Mouse (Mus musculus) limb, embryonic 13.5 days (tissue): Measurements from ENCODE around the gene Atp2c1. TPM values are rescaled to one million over a fixed set of nuclear protein-coding genes. Genes with fewer than 3 reads are reported as not detected.
A peak's percentile ranks its signal among the peaks of the same experiment; 100 is the strongest.

Experiments
- ATAC-seq: fragments of 200-750 bp; cut with Nextera tagmentation; 2 replicates; pipeline ENCODE4 v1.8.0; 2017; ENCODE audit warnings: low read depth, moderate number of reproducible peaks, moderate TSS enrichment; ENCODE audit not compliant: low FRiP score
- H3K27ac ChIP-seq: fragments of 300-500 bp; sonication (generic); 2 replicates; pipeline ENCODE4 v1.5.1; 2015; ENCODE audit warnings: inconsistent platforms, mild to moderate bottlenecking, moderate library complexity
- H3K27me3 ChIP-seq: fragments of 300-500 bp; sonication (generic); 2 replicates; pipeline ENCODE4 v1.6.1; 2015; ENCODE audit warnings: mild to moderate bottlenecking, inconsistent platforms
- H3K36me3 ChIP-seq: fragments of 300-500 bp; sonication (generic); 2 replicates; pipeline ENCODE4 v1.6.1; 2015; ENCODE audit warnings: inconsistent platforms, mild to moderate bottlenecking, moderate library complexity
- H3K4me1 ChIP-seq: fragments of 300-500 bp; sonication (generic); 2 replicates; pipeline ENCODE4 v1.6.1; 2015; ENCODE audit warnings: inconsistent platforms
- H3K4me2 ChIP-seq: fragments of 300-500 bp; sonication (generic); replicated peaks from 2 replicates; pipeline ENCODE4 v1.6.1; 2015; ENCODE audit warnings: inconsistent platforms, mild to moderate bottlenecking, moderate library complexity
- H3K4me3 ChIP-seq: fragments of 300-500 bp; sonication (generic); 2 replicates; pipeline ENCODE4 v1.5.1; 2015; ENCODE audit warnings: moderate library complexity, mild to moderate bottlenecking, inconsistent platforms
- H3K9ac ChIP-seq: fragments of 300-500 bp; sonication (generic); 2 replicates; pipeline ENCODE4 v1.6.1; 2015; ENCODE audit warnings: mild to moderate bottlenecking, inconsistent platforms
- H3K9me3 ChIP-seq: fragments of 300-500 bp; sonication (generic); 2 replicates; pipeline ENCODE4 v1.6.1; 2016; ENCODE audit warnings: inconsistent platforms
- WGBS: fragments of 180-500 bp; shearing (Covaris S2); methylation state at CpG from one replicate; pipeline ENCODE4 v1.1.7; 2015; 5-methylcytosine and 5-hydroxymethylcytosine counted together
- polyA plus RNA-seq: library from polyadenylated mRNA; unstranded; fragments of >200 nt; fragmentation: Nextera tagmentation; extraction: Ambion mirVana; gene quantifications from 2 replicates; pipeline ENCODE4 v1.2.1, GENCODE M21; 2015

Atp2c1 gene
- polyA plus RNA-seq, 1 experiment from 2014 or later = 57.3 TPM

DNA sequence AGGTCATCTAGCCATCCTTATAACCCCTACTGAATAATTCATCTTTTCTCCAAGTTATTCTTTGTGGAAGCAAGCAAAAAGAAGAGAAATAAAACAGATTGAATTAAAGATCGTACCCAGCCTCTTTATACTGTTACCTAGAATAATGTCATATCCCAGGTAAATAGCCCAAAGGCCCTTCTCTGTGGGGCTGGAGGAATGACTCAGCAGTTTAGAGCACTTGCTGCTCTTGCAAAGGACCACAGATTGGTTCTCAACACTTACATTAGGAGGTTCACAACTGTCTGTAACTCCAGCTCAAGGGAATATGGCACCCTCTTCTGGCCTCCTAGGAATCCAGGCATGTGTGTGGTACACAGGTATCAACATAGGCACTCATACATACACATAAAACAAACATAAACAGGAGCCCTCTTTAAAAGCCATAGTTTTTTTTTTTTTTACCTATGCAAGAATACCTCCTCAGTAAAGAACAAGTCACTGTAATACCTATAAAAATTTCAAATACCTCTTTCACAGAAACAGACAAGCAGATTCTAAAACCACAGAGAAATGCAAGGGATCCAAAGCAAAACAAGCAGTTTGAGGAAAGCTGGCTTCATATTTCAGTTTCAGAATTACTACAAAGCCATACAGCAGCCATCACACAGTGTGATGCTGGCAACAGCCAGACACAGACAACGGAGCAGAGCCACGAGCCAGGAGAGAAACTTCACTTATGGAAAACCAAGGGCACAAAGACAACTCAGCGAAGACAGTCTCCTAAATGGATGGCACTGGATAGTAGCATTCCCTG, 44.2 kb downstream of the Atp2c1 start:
- H3K9me3 ChIP-seq = no peaks in the 10 kb centered on the region
- 0 out of 2 replicates have a peak, but pooled peaks cover 4% of the 10 kb centered on the region for H3K4me1 ChIP-seq
- H3K4me3 ChIP-seq = no peak overlapping the region
- H3K36me3 ChIP-seq = no peaks in the 10 kb centered on the region
- no peaks in the 10 kb centered on the region for H3K27me3 ChIP-seq
- no peak overlapping the region for H3K27ac ChIP-seq
- H3K4me2 ChIP-seq = no peak overlapping the region
- 92% methylated on average over 4 of the region's 4 CpGs for WGBS
- H3K9ac ChIP-seq = no peak overlapping the region
- no peak for ATAC-seq

DNA sequence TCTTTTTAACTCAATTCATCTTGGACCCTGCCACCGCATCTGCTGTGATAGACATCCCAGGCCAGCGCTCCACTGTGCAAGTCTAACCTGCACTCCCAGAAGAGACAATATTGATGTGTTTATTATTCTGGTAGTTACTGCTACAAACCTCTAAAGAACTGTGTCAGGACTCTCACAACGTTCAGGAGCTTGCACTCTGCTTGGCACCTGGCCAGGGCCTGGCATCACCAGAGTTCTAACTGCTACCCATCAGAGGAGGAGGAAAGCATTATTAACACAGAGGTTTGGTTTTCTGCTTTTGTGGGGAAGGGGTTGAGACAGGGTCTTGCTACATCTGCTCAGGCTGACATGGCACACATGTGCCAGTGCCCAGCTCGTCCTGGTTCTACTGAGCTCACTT, 45.0 kb downstream of the Atp2c1 start:
- Histone ChIP-seq H3K4me2 (no peak overlapping the region), H3K9ac (no peak overlapping the region), H3K27me3 (no peaks in the 10 kb centered on the region), H3K4me3 (no peak overlapping the region), H3K27ac (no peak overlapping the region), H3K9me3 (no peaks in the 10 kb centered on the region), H3K4me1 (0 out of 2 replicates have a peak, but pooled peaks cover 4% of the 10 kb centered on the region), H3K36me3 (no peaks in the 10 kb centered on the region)
- ATAC-seq = no peak
- 70% methylated on average over 4 of the region's 4 CpGs for WGBS

DNA sequence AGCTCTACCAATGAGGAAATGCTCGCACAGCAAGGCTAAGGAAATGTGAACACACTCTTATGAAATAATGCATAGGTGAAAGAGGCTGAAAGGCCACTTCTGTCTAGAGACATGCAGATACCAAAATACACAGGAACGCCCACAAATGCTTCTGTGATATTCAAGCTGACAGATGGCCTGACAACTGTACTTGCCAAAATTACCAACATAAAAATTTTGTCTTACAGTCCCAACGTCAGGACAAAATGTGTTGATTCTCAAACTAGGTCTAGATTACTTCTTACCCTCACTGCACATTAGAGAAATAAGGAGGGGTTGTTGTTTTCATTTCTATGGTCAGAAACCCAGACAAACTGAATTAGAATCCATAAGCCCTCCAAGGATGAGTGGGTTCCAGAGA, 51.0 kb downstream of the Atp2c1 start:
- Histone ChIP-seq H3K4me2 (no peak overlapping the region), H3K36me3 (no peaks in the 10 kb centered on the region), H3K27me3 (no peaks in the 10 kb centered on the region), H3K27ac (no peak overlapping the region), H3K4me3 (no peak overlapping the region), H3K4me1 (no peaks in the 10 kb centered on the region), H3K9me3 (no peaks in the 10 kb centered on the region), H3K9ac (no peak overlapping the region)
- no peak for ATAC-seq
- 84% methylated on average over 3 of the region's 3 CpGs for WGBS

DNA sequence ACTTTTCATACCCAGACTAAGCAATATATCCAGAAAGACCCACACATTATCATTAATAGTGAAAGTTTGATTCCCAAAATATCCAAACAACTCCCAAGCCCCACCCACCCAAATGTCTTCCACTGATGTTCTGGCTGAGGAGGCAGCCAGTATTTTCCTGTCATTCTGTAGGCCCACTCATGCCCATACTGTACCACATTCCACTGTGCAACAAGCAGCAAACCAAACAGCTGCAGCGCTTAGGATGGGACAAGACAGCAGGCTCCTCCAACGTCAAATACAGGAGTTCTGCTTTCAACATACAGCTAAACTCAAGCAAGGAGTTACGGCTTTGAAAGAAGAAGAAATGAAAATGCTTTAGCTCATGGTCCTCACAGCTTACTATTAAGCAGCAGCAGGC, 52.2 kb downstream of the Atp2c1 start:
- Histone ChIP-seq H3K27me3 (no peaks in the 10 kb centered on the region), H3K36me3 (no peaks in the 10 kb centered on the region), H3K4me1 (no peaks in the 10 kb centered on the region), H3K9ac (no peak overlapping the region), H3K4me2 (no peak overlapping the region), H3K27ac (no peak overlapping the region; the same call in 1 of the 2 replicates), H3K9me3 (no peaks in the 10 kb centered on the region), H3K4me3 (no peak overlapping the region)
- no peak for ATAC-seq
- WGBS = 84% methylated on average over 3 of the region's 3 CpGs

DNA sequence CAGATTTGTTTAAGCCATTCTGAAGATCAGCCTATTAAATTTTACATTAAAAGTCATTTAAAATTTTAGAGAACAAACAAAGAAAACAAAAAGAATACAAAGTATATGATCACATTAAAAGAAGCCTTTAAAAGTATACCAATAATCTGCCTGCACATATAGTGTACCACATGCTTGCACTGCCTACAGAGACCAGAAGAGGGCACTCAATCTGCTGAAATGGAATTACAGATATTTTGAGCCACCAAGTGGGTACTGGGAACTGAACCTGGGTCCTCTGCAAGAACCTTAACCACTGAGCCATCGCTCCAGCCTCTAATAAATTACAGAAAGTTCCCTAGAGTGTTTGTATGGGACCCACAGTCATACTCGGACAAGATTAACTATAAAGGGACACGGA, 59.3 kb downstream of the Atp2c1 start:
- Histone ChIP-seq H3K9me3 (peaks cover 8% of the 10 kb centered on the region), H3K36me3 (peaks cover 26% of the 10 kb centered on the region), H3K9ac (no peak overlapping the region), H3K4me1 (no peaks in the 10 kb centered on the region), H3K27ac (no peak overlapping the region), H3K27me3 (no peaks in the 10 kb centered on the region), H3K4me3 (no peak overlapping the region), H3K4me2 (no peak overlapping the region)
- 97% methylated on average over 3 of the region's 3 CpGs for WGBS
- ATAC-seq = no peak

DNA sequence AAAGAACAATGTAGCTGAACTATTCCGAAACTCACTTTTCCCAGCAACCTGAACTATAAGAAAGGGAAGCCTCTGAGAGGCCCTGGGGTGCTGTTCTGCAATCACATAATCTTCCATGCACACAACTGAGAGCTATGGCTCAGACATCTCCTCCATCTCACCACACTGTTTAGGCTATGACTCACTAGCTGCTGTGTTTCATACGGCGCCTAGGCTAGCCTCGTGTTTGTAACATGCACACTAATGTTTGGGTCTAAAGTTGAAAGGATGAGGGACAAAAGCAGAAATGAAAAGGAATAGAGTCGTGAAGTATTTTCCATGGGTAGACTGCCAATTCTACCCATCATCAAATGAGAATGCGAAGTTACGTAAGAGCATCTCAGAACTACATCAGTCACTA, 65.6 kb downstream of the Atp2c1 start:
- no peak for ATAC-seq
- no peaks in the 10 kb centered on the region for H3K27me3 ChIP-seq
- no peak overlapping the region for H3K4me2 ChIP-seq
- 96% methylated on average over 7 of the region's 7 CpGs for WGBS
- H3K4me1 ChIP-seq = no peaks in the 10 kb centered on the region
- H3K27ac ChIP-seq = no peak overlapping the region
- no peak overlapping the region for H3K9ac ChIP-seq
- no peaks in the 10 kb centered on the region for H3K9me3 ChIP-seq
- no peak overlapping the region for H3K4me3 ChIP-seq
- H3K36me3 ChIP-seq = peaks cover 48% of the 10 kb centered on the region

DNA sequence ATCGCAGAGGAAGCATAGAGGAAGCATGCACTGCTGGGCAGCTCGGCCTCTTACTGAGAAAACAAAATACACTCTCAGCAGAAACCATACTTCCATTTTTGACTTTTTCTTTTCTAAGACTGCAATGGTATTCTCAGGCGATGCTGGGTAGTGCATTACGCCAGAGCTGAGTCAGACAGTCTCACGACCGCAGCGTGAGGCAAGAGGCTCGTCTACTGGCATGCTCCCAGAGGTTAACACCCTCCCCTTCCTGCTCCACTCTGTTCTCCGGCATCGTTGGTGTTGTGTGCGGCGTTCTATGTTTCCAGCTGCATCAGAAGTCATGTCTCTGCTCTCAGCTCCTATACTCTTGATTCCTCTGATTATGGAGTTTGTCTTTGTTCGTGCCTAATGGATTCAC, 68.1 kb downstream of the Atp2c1 start:
- Histone ChIP-seq H3K27ac (no peak overlapping the region), H3K4me3 (no peak overlapping the region), H3K4me1 (no peaks in the 10 kb centered on the region), H3K4me2 (no peak overlapping the region), H3K9ac (no peak overlapping the region), H3K27me3 (no peaks in the 10 kb centered on the region), H3K9me3 (no peaks in the 10 kb centered on the region), H3K36me3 (peaks cover 47% of the 10 kb centered on the region)
- no peak for ATAC-seq
- WGBS = 90% methylated on average over 13 of the region's 13 CpGs

DNA sequence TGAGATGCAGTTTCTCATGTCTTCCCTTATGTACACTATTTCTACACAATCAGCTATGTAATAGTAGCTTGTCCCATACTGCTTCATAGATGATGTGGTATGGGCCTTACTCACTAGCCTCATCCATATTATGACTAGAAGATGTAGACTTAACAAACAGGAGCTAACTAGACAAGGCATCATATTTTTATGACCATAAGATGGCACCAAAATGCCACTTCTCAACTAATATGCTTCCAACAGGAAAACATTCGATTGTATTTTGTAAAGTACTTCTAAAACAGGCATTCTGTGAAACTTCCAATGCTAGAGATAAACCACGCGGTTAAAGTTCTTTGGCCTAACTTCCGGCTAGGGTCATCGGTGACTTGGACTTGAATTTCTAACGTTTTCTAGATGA, 118.6 kb downstream of the Atp2c1 start:
- H3K9ac ChIP-seq = no peak overlapping the region
- H3K27ac ChIP-seq = no peak overlapping the region
- H3K4me1 ChIP-seq = no peaks in the 10 kb centered on the region
- H3K27me3 ChIP-seq = no peaks in the 10 kb centered on the region
- no peak overlapping the region for H3K4me3 ChIP-seq
- WGBS = 92% methylated on average over 6 of the region's 6 CpGs
- ATAC-seq = no peak
- H3K9me3 ChIP-seq = no peaks in the 10 kb centered on the region
- H3K36me3 ChIP-seq = peaks cover 31% of the 10 kb centered on the region
- H3K4me2 ChIP-seq = no peak overlapping the region

DNA sequence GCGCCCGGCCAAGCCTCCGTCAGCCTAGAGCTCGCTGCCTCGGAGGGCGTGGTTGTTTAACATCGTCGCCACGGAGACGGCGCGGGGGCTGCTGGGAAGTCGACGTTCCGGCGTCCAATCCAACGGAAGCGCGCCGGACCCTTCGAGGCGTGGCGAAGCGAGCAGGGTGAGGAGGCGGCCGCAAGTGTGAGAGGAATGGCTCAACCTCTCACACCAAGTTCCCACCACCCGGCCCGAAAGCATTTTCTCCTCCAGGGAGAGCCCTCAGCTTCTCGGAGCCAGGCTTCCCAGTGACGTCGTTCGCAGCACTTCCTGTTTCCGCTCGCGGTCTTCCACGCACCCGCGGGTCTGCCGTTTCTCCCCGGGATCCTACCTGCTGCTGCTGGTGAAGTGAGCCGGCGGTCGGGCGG, 131.9 kb downstream of the Atp2c1 start, which contains the start of the genes Aste1 and Nek11:
Gene Aste1 (plus strand): TSS at position 175 of the 410 bp plus-strand sequence.
Gene Nek11 (minus strand): TSS at position 307 of the 410 bp plus-strand sequence.
- whole genome bisulfite sequencing = under 1% methylated on average over 44 of the region's 44 CpGs
- peak within 1 kb of the TSS; percentile 76 for H3K4me2 ChIP-seq
- peaks cover 14% of the 10 kb centered on the region for H3K27me3 ChIP-seq
- peak within 1 kb of the TSS; percentile 75 for H3K9ac ChIP-seq
- peak within 1 kb of the TSS; percentile 69 for H3K4me3 ChIP-seq
- peaks cover 19% of the 10 kb centered on the region for H3K4me1 ChIP-seq
- ATAC-seq = peak; percentile 99
- peaks cover 14% of the 10 kb centered on the region for H3K36me3 ChIP-seq
- peak within 1 kb of the TSS; percentile 84 for H3K27ac ChIP-seq
- no peaks in the 10 kb centered on the region for H3K9me3 ChIP-seq

DNA sequence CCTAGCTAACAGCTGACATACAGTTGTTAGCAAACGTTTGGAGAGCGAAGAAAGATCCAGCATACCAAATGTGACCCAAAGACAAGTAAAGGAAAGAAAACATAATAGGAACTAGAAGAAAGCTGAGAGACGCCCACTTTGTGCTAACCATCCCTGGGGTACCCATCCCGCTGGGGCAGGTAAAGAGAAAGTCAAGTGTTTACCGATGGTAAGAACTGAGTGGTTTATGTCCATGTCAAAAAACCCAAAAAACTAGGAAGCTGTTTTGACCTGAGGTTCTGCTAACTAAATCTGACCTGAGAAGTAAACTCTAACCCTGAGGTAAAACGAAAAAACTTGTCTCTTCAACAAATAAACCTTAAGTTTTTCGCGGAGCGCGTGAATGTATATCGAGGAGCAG, 132.4 kb downstream of the Atp2c1 start:
- 0 out of 2 replicates have a peak, but pooled peaks have one; percentile 12 for ATAC-seq
- peaks cover 17% of the 10 kb centered on the region for H3K27me3 ChIP-seq
- H3K4me3 ChIP-seq = peak overlapping the region; percentile 69
- peak overlapping the region; percentile 76 for H3K4me2 ChIP-seq
- H3K36me3 ChIP-seq = peaks cover 14% of the 10 kb centered on the region
- H3K9me3 ChIP-seq = no peaks in the 10 kb centered on the region
- no peak overlapping the region for H3K27ac ChIP-seq
- 12% methylated on average over 11 of the region's 11 CpGs for WGBS
- H3K4me1 ChIP-seq = peaks cover 15% of the 10 kb centered on the region
- H3K9ac ChIP-seq = peak overlapping the region; percentile 75; the same call in 1 of the 2 replicates

DNA sequence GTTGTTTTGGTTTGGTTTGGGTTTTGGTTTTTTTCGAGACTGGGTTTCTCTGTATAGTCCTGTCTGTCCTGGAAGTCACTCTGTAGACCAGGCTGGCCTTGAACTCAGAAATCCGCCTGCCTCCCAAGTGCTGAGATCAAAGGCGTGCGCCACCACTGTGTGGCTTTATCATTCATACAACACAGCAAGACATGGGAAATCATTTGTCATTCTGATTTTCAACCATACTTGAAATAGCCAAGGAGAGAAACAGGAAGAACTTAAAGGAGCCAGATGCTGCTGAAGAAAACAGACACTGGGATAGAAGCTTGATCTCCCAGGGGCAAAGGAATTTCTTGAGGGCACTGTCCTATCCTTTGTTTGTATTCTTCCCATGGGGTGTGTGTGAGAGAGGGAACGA, 136.5 kb downstream of the Atp2c1 start:
- H3K9me3 ChIP-seq = no peaks in the 10 kb centered on the region
- no peak overlapping the region for H3K27ac ChIP-seq
- no peak overlapping the region for H3K4me3 ChIP-seq
- no peak overlapping the region for H3K9ac ChIP-seq
- 56% methylated on average over 5 of the region's 5 CpGs for WGBS
- H3K4me2 ChIP-seq = no peak overlapping the region
- peaks cover 17% of the 10 kb centered on the region for H3K27me3 ChIP-seq
- H3K36me3 ChIP-seq = no peaks in the 10 kb centered on the region
- ATAC-seq = no peak
- H3K4me1 ChIP-seq = no peaks in the 10 kb centered on the region

DNA sequence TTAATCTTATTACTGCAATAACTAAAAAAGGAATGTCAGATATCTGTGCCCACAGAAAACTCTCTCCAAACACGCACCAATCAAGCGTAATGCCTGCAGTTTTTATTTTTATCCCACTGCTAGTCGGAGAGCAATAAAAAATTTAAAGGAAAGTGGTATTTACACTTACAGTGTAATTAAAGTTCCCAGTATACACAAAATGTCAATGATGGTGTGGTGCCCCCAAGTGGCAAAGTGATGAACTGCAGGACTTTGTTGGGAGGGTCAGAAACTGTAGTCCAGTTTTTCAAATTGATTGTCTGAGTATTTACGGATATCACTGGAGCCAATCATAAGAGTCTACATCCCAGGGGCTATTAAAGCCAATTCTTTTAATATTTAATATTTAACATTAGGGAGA, 137.8 kb downstream of the Atp2c1 start:
- no peak for ATAC-seq
- WGBS = 20% methylated on average over 4 of the region's 4 CpGs
- no peaks in the 10 kb centered on the region for H3K9me3 ChIP-seq
- no peak overlapping the region for H3K27ac ChIP-seq
- H3K36me3 ChIP-seq = no peaks in the 10 kb centered on the region
- no peaks in the 10 kb centered on the region for H3K4me1 ChIP-seq
- no peak overlapping the region for H3K9ac ChIP-seq
- H3K4me2 ChIP-seq = no peak overlapping the region
- H3K4me3 ChIP-seq = no peak overlapping the region
- peaks cover 15% of the 10 kb centered on the region; the same call in 1 of the 2 replicates for H3K27me3 ChIP-seq

DNA sequence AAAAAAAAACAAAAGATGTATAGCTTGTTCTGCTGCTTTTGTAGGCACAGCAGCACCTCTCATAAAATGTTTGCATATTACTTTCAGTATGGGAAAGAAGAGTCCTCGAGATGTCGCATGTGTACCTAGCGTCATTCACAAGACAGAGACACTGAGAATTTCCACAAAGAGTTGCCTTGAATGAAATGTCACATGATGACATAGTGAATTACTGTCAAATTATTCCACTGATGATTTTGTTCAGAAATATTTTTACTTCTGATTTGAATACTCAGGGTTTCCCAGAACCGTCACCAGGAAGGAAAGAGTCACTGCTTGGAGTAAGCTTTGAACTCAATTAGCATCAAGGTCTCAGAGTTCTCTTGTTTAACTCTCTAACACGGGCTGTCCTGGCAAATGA, 139.7 kb downstream of the Atp2c1 start:
- WGBS = 78% methylated on average over 5 of the region's 5 CpGs
- Histone ChIP-seq H3K27ac (no peak overlapping the region), H3K4me2 (no peak overlapping the region), H3K9me3 (no peaks in the 10 kb centered on the region), H3K9ac (no peak overlapping the region), H3K27me3 (peaks cover 5% of the 10 kb centered on the region; the same call in 1 of the 2 replicates), H3K4me3 (no peak overlapping the region), H3K4me1 (no peaks in the 10 kb centered on the region), H3K36me3 (no peaks in the 10 kb centered on the region)
- no peak for ATAC-seq
